Mouse (Mus musculus): ENCODE measurements around the gene Sdr9c7. TPM values are rescaled to one million over a fixed set of nuclear protein-coding genes. Genes with fewer than 3 reads are reported as not detected.

Sdr9c7 gene
- 0.27 TPM in 1 of 2 replicates, not detected in the other for polyA plus RNA-seq (2012; rRNA removed)

DNA sequence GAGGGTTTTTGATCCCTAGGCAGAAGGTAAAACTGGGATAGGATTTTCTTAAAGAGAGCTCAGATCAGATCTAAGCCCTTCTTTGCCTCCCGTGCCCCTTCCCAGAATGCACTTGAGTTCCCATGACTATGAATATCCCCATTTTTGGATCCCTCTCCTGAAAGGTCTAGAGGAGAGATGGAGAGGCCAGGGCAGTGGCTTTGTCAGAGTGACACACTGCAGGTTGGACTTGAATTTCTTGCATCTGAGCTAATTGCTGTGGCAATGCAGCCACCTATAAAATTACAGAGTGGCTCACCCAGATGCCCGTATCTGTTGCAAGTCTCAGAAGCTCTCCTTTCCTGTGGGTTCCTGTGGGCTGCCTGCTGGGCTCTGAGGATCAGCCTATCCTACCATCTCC, at the start of gene Sdr9c7:
Gene Sdr9c7 (plus strand): TSS at position 301 of the 400 bp plus-strand sequence.

GRCm38 (mm10) chr10:127849628-127850027, 48.7 kb upstream of the Sdr9c7 start, which contains the start of gene Rdh19:
Rdh19 (plus strand) TSS chr10:127849928.

DNA sequence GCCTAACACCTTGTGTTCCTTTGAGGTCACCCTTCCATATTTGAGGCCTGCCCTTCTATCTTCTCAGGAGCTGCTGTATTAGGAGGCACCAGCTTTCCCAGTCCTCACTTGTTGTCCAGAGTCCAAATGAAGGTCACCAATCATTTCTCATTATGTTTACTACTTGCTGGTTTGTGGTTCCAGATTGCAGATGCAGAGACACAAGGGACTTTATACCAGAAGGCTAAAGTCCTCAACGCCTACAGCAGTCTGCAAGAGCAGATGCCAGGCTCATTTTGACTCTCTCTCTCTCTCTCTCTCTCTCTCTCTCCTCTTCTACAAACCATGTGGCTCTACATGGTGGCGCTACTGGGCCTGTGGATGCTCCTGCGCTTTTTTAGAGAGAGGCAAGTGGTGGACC, 32.1 kb upstream of the Sdr9c7 start, which contains the start of gene Rdh16f2:
Gene Rdh16f2 (plus strand): TSS at position 243 of the 400 bp plus-strand sequence.

DNA sequence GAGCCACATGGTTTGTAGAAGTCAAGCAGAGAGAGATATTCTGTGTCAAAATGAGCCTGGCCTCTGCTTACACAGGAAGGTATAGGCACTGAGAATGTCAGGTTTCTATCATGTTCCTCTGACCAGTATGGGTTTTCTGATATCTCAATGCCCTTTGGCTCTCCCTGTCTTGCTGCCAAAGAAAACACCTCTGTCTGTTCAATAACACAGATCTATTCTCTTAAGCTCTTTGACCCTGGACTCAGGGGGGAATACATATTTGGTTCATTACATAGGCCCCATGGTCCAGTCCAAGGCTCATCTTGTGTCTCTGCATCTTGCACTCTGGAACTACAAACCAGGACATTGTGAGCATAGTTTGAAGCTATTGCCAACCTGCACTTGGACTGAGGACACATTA, 9.7 kb upstream of the Sdr9c7 start, which contains the start of gene Rdh7:
Gene Rdh7 (minus strand): TSS at position 213 of the 400 bp plus-strand sequence.

Other genes with a start within 250 kb of the Sdr9c7 start
- 2.4 TPM in 2 replicates for gene Nemp1, start 231.6 kb upstream of the Sdr9c7 start, polyA plus RNA-seq (2012; rRNA removed)
- gene Nab2, start 229.9 kb upstream of the Sdr9c7 start, polyA plus RNA-seq (2012; rRNA removed): 14.5 and 15.4 TPM in 2 replicates
- gene Myo1a, start 193.3 kb upstream of the Sdr9c7 start, polyA plus RNA-seq (2012; rRNA removed): 132 and 140 TPM in 2 replicates
- gene Tac2, start 174.0 kb upstream of the Sdr9c7 start, polyA plus RNA-seq (2012; rRNA removed): not detected in 2 replicates
- gene Zbtb39, start 159.0 kb upstream of the Sdr9c7 start, polyA plus RNA-seq (2012; rRNA removed): 6.9 and 7.8 TPM in 2 replicates
- 1.7 TPM in 2 replicates for gene Gpr182, start 146.8 kb upstream of the Sdr9c7 start, polyA plus RNA-seq (2012; rRNA removed)
- gene Rdh1, start 138.8 kb upstream of the Sdr9c7 start, polyA plus RNA-seq (2012; rRNA removed): 0.21 and 0.34 TPM in 2 replicates
- gene Rdh16f1, start 138.7 kb upstream of the Sdr9c7 start, polyA plus RNA-seq (2012; rRNA removed): 0.12 and 1.0 TPM in 2 replicates
- gene Rdh9, start 122.1 kb upstream of the Sdr9c7 start, polyA plus RNA-seq (2012; rRNA removed): 7.8 and 13.4 TPM in 2 replicates
- gene Rdh16, start 97.4 kb upstream of the Sdr9c7 start, polyA plus RNA-seq (2012; rRNA removed): 11.2 and 12.1 TPM in 2 replicates
- 0.10 and 0.49 TPM in 2 replicates for gene Rdh19, start 48.6 kb upstream of the Sdr9c7 start, polyA plus RNA-seq (2012; rRNA removed)
- 0.31 and 1.4 TPM in 2 replicates for gene Rdh16f2, start 32.0 kb upstream of the Sdr9c7 start, polyA plus RNA-seq (2012; rRNA removed)
- gene Rdh7, start 9.7 kb upstream of the Sdr9c7 start, polyA plus RNA-seq (2012; rRNA removed): 0.06 and 0.08 TPM in 2 replicates
- not detected in 2 replicates for gene Hsd17b6, start 109.1 kb downstream of the Sdr9c7 start, polyA plus RNA-seq (2012; rRNA removed)
- 2.0 and 2.3 TPM in 2 replicates for gene Prim1, start 116.7 kb downstream of the Sdr9c7 start, polyA plus RNA-seq (2012; rRNA removed)
- gene Naca, start 137.1 kb downstream of the Sdr9c7 start, polyA plus RNA-seq (2012; rRNA removed): 168 and 269 TPM in 2 replicates
- 31.9 and 33.8 TPM in 2 replicates for gene Ptges3, start 160.4 kb downstream of the Sdr9c7 start, polyA plus RNA-seq (2012; rRNA removed)
- gene Atp5b, start 184.8 kb downstream of the Sdr9c7 start, polyA plus RNA-seq (2012; rRNA removed): 5,215 and 5,581 TPM in 2 replicates
- 30.8 and 32.8 TPM in 2 replicates for gene Baz2a, start 193.1 kb downstream of the Sdr9c7 start, polyA plus RNA-seq (2012; rRNA removed)